Mouse (Mus musculus) spleen, adult 2 months (tissue): ENCODE measurements at regions not wholly inside any gene's neighbourhood (a gene's known extent, or its start where the extent isn't known, plus 50 kb on each side); places are given as distances from the start of the nearest gene placed in this dataset.

Experiments used
- CTCF ChIP-seq: fragments of 200-500 bp; IDR thresholded peaks from 2 replicates; pipeline ENCODE4 v1.5.1; 2011; ENCODE audit warnings: mild to moderate bottlenecking, inconsistent platforms; ENCODE audit not compliant: insufficient read depth, insufficient read length, insufficient replicate concordance; ENCODE audit errors: extremely low read depth
- POLR2A ChIP-seq: fragments of 200-500 bp; IDR thresholded peaks from 2 replicates; pipeline ENCODE4 v1.6.1; 2011; ENCODE audit warnings: low read depth, low read length, inconsistent platforms

GRCm38 (mm10) chr4:127708186-127708585 is 262.6 kb downstream of the CK137956 start:
- TF ChIP-seq POLR2A (no peak), CTCF (no peak)
